Mouse (Mus musculus): Measurements from ENCODE around the gene Rsad2.
"Not testable (repeated sequence)": the region's sequence is repeated elsewhere in the genome, so short reads cannot be mapped to it uniquely, and the experiment has no call there.

Gene Rsad2

GRCm38 (mm10) chr12:26456028-26456698, at the start of gene Rsad2:
Gene Rsad2, minus strand, starts transcription at chr12:26456452.
- DNase-seq (ENCODE audit: low read depth, low spot score): peak; percentile 60

- no peak for DNase-seq (ENCODE audit: low read depth, low spot score)
Observed at GRCm38 (mm10) chr12:26501042-26501441, 44.8 kb upstream of the Rsad2 start.

GRCm38 (mm10) chr12:26489942-26490341, 33.7 kb upstream of the Rsad2 start:
- DNase-seq (ENCODE audit: low read depth, low spot score): peak; percentile 10

- DNase-seq (ENCODE audit: low read depth, low spot score): no peak
Observed at GRCm38 (mm10) chr12:26488617-26489274, 32.5 kb upstream of the Rsad2 start.

- peak; percentile 14 for DNase-seq (ENCODE audit: low read depth, low spot score)
Observed at GRCm38 (mm10) chr12:26487874-26488616, 31.8 kb upstream of the Rsad2 start.

GRCm38 (mm10) chr12:26485738-26486580, 29.7 kb upstream of the Rsad2 start:
- DNase-seq (ENCODE audit: low read depth, low spot score): not testable (repeated sequence)

GRCm38 (mm10) chr12:26478196-26479004, 22.1 kb upstream of the Rsad2 start:
- peak; percentile 58 for DNase-seq (ENCODE audit: low read depth, low spot score)

- DNase-seq (ENCODE audit: low read depth, low spot score): no peak
Observed at GRCm38 (mm10) chr12:26477198-26477597, 20.9 kb upstream of the Rsad2 start.

GRCm38 (mm10) chr12:26473746-26474145, 17.5 kb upstream of the Rsad2 start:
- DNase-seq (ENCODE audit: low read depth, low spot score): no peak

GRCm38 (mm10) chr12:26472770-26473481, 16.7 kb upstream of the Rsad2 start:
- DNase-seq (ENCODE audit: low read depth, low spot score): no peak

- DNase-seq (ENCODE audit: low read depth, low spot score): no peak
Observed at GRCm38 (mm10) chr12:26471376-26471775, 15.1 kb upstream of the Rsad2 start.

- no peak for DNase-seq (ENCODE audit: low read depth, low spot score)
Observed at GRCm38 (mm10) chr12:26470042-26470409, 13.8 kb upstream of the Rsad2 start.

- DNase-seq (ENCODE audit: low read depth, low spot score): peak; percentile 70
Observed at GRCm38 (mm10) chr12:26469098-26470041, 13.1 kb upstream of the Rsad2 start, which contains the start of gene Cmpk2. Gene Cmpk2, plus strand, starts transcription at chr12:26469204.

- no peak for DNase-seq (ENCODE audit: low read depth, low spot score)
Observed at GRCm38 (mm10) chr12:26465600-26465999, 9.3 kb upstream of the Rsad2 start.

GRCm38 (mm10) chr12:26460091-26460490, 3.8 kb upstream of the Rsad2 start:
- peak; percentile 45 for DNase-seq (ENCODE audit: low read depth, low spot score)

- DNase-seq (ENCODE audit: low read depth, low spot score): peak; percentile 24
Observed at GRCm38 (mm10) chr12:26454682-26455081, 1.6 kb downstream of the Rsad2 start.

GRCm38 (mm10) chr12:26452951-26453350, 3.3 kb downstream of the Rsad2 start:
- DNase-seq (ENCODE audit: low read depth, low spot score): no peak

GRCm38 (mm10) chr12:26451150-26451549, 5.1 kb downstream of the Rsad2 start:
- no peak for DNase-seq (ENCODE audit: low read depth, low spot score)

GRCm38 (mm10) chr12:26449483-26449882, 6.8 kb downstream of the Rsad2 start:
- DNase-seq (ENCODE audit: low read depth, low spot score): no peak

Measured in 3T3-L1 (cell line).